Mouse (Mus musculus) large intestine, adult 2 months (tissue): ENCODE measurements around the gene Hif1an. TPM values are rescaled to one million over a fixed set of nuclear protein-coding genes. Genes with fewer than 3 reads are reported as not detected.

Experiments
- DNase-seq: peaks from one replicate; pipeline ENCODE4 v3.0.0-alpha.2; 2012; ENCODE audit warnings: low read depth, low spot score
- WGBS: fragments of 180-500 bp; shearing (Covaris S2); methylation state at CpG from one replicate; pipeline ENCODE4 v1.1.7; 2018; 5-methylcytosine and 5-hydroxymethylcytosine counted together
- polyA plus RNA-seq: library from polyadenylated mRNA; depleted of rRNA; stranded (reverse); fragments of >200 nt; gene quantifications from 2 replicates; pipeline ENCODE4 v1.2.3, GENCODE M21; 2012; rRNA removed

Gene Hif1an
- 14.8 and 16.6 TPM in 2 replicates for polyA plus RNA-seq

DNA sequence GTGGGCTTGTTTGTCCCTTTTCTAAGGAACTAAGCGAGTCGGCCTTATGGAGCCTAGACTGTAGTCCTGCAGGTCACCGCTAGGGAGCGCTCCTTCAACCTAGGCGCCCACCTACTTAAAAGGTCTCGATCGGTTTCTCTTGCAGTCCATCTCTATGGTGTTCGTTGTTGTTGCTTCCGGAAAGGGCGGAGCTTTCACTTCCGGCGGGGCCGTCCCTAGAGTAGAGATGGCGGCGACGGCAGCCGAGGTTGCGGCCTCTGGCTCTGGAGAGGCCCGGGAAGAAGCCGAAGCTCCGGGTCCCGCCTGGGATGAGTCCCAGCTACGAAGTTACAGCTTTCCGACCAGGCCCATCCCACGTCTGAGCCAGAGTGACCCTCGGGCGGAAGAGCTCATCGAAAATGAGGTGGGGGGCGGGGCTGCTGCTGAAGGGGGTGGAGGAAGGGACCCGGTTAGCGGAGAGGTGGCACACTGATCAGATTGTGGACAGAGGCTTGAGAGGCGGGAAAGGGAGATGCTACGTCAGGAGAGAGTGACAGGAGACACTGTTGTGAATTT is at the start of gene Hif1an:
Gene Hif1an, plus strand, starts transcription at position 199 of the 555 bp plus-strand sequence.
- WGBS = under 1% methylated on average over 33 of the region's 33 CpGs
- peak; percentile 97 for DNase-seq

DNA sequence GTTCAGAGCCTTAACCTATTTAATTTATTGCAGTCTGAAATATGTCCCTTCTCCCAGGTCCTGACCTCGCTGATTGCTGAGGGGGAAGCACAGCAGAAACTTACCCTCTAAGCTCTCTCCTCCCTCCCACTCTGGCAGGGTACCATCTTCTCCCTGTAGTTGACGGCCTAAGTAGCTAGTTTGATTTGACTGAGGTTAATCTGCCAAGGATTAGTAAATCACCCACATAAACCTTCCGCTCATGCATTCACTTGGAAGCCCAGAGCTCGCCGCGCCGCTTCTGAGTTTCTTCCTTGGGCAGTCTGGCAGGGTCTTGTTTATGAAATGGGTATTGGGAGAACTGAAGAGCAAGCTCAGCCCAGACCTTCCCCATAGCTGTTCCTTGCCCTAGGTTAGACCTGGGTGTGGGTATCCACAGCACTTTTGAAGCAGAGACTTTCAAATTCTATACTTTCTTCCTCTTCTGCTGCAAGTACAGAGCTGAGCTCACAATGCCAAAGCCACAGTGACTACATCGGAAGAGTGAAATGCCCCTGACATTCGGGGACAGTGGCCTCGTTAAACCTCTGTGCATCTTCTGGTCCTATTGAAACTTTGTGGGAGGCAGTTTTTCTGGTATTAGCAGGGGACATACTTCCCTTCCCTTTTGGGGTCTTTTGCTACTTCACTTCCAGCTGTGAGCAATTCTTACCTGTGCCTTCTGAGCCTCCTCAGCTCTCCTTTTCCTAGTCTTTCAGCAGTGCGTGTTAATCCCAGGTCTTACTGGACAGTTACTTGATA is 49.4 kb upstream of the Hif1an start:
- WGBS = 54% methylated on average over 11 of the region's 11 CpGs

DNA sequence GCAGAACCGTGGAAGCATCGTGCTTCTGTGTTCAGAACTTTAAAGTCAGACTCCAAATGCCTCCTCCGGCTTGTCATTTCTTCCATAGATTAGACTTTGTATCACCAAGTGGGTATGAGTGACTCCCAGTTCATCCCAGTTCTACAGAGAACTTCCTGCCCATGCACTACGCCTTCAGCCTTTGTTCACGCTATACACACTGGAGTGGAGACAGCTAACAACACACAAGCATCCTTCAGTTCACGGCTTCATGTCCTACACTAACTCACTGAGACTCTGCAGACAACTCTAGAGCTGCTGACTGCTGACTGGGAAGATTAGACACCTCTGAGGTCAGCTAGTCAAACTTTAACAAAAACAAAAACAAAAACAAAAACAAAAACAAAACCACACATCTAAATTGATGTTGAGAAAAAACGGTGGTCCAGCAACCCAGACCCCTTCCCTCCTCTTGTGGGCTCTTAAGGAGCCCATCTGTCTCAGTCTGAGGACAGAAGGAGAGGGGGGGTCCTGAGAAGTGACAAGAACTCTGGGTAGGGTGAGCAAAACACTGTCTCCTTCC is 48.6 kb upstream of the Hif1an start:
- WGBS = 49% methylated on average over 7 of the region's 7 CpGs
- DNase-seq = no peak

More for the DNA sequence above, 49.4 kb upstream of the Hif1an start:
- DNase-seq = no peak

DNA sequence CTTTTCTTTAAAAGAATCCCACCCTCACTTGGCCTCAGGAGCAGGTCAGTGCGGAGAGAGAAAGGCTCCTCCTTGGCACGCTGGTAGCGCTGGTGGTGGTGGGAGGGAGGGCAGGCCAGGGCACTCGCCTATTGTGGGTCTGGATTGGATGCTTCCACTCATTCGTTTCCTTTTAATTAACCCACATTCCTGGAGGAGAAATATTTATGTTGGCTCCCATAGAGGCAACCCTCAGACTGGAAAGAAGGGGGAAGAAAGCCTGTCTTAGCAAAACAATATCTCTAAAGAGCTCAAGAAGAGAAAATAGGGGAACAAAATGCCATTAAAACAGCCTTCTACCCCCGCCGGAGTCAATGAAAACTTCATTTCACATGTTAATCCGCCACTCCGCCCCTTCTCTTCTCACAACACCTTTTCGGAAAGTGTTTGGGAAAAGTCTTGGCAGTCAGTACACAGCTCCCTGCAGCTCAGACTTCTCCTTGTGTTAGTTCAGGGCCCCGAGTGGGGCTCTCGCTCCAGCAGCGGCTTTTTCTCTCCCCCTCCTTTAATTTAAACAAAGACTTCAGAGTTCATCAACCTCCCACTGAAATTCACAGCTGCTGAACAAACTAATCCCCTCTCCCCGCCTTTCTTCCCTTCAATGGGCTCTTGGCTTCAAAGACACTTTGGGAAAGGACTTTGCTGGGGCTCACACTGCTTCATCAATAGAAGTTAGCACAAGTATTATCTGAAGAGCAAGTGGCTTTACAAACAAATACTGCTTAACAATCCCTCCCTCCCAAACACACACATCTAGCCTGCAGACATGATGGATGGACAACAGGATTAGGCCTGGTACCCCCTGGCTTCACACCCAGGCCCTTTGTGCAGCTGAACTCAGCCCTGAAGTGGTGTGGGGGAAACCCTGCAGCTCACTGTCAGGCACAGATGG is 47.9 kb upstream of the Hif1an start:
- DNase-seq = no peak
- 52% methylated on average over 14 of the region's 14 CpGs for WGBS

DNA sequence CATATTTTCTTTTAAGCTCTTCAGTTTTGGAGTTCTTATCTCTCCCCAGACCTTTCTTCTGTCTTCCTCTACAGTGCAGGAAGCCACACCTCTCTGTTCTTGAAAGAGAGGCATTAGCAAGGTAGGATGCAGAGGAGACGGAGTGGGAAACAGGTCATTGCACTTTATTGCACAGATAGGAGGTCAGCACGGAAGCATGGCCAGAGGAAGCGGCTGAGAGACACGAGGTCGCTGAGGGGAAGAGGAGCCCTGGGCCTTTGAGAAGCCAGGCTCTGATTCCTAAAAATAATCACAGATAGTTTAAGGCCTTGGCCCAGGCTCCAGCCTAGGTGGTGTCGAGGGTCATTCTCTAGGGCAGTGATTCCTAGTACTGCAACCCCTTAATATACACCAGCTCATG is 46.9 kb upstream of the Hif1an start:
- DNase-seq = no peak
- WGBS = 65% methylated on average over 6 of the region's 6 CpGs

DNA sequence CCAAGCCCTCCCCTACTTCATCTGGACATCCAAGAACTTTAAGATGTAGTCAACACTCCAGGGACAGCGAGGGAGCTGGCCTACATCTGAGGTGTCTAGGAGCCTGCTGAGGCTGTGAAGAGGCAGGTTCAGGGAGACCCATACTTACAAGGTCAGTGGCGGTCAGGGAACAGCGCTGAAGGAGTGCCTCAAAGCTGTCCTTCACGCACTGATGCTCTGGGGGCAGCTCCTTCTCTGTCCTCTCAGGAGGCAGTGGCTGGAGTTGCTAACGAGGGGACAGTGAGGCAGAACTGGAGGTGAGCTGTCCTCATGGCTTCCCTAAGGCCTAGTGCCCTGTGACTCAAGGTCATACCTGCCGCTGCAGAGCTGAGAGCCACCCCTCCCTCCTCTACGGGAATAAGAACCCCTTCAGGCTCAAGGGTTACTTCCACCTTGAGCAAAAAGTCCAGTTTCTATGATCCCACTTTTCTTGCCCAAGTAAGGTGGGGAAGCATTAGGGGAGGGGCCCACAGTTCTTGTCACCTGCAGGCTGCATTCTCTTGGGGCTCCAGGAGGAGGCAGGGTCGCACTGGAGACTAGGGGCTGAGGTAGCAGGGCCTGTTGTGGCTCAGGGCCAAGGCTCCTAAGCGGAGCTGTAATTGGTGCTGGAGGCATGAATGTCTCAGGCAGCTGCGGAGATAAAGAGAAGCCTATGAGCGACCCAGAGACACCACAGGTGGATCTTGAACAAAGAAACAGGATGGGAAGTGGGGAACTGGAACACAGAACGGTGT is 44.5 kb upstream of the Hif1an start:
- WGBS = 71% methylated on average over 12 of the region's 12 CpGs
- no peak for DNase-seq

DNA sequence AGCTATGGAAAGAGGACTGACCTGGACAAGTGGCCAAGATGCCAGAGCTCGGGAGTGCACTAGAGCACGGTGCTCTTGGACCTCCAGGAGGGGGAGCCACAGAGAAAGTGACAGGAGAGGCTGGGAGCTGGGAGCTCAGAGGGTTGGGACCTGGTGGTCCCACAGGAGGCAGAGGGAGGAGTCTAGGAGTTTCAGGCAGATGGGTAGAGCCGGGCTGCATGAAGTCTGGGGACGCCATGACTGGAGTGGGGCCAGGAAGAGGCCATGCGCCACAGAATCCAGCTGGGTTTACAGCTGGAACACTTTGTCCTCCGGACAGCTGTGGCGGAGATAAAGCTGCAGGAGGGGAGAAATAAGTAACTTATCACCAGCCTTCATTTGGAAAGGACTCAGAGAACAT is 43.5 kb upstream of the Hif1an start:
- WGBS = 16% methylated on average over 7 of the region's 7 CpGs
- no peak for DNase-seq

DNA sequence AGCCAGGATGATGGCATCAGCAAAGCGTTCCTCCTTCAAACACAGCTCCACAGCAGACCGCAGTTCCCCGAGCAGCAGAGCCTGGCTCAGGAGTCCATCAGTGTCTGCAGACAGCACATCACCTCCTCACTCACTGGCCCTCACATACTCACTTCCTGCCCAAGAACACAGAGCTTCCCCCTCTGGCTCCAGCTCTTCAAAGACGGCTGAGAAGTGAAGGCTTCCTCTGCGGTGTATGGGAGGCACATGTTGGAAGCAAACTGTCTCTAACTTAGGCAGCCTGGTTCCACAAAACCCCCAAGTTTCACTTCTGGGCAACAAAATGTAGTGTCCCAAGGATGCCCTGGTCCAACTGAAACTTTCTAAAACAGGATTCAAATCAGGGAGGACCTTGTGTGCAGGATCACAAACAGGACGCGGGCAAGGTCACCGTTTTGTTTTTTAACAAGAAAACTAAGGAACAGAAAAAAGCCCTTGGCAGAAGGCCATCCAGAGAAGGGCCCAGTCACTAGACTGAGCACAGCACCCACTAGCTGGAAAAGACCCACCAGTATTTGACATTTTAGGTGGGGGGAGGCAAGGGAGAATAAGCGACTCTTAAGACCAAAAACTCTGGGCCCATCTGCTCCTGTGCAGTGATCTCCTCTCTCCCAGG is 37.0 kb upstream of the Hif1an start:
- 67% methylated on average over 9 of the region's 9 CpGs for WGBS
- DNase-seq = no peak

DNA sequence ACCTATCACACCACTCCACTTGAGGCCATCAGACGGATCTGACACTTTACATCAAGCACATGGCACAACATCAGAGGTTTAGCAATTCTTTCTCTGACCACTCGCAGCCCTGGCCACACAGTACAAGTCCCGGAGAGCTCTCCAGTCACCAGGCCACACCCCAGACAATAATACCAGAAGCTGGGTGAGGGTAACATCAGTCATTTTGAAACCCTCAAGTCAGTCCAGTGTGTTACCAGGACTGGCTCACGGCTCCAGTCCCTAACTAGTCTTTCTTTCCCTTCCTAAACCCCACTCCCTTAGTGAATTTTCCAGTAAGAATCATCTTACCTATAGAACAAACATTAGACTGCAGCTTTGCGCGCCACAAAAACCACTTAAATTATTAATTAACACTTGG is 32.6 kb upstream of the Hif1an start:
- WGBS = 84% methylated on average over 6 of the region's 6 CpGs
- DNase-seq = no peak

DNA sequence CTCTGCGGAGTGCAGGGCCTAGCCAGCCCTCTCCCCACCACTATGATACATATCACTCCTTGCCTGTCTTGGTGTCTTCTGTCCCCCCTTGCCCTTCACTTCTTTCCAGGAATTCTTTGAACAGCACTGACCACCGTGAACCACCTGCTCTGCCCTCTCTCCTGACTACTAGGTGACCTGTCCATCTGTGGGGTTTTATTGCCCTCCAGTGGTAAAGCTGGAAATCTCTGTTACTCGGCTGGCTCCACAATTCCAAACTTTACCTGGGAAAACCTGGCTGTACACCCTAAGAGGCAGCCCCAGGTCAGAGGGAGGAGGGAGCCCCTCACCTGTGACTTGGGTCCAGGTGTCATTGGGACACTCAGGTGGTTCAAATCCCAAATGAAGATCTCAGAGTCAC is 27.3 kb upstream of the Hif1an start:
- no peak for DNase-seq
- 35% methylated on average over 3 of the region's 3 CpGs for WGBS

DNA sequence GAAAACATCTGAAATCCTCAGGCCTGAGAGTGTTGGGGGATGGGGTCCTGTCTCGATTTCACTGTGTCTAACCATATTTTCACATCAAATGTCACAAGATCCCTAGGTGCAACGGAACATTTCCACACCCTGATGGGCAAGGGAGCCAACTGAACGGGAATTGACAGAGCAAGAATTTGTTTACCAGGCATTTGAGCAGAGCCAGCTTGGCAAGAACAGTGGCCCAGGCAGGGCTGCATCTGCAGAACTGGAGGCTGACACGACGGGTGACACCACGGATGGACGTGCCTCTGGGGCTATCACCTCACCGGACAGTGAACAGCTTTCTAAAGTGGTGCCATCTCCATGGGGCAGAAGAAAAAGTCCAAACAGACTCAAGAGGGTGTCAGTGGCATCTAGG is 25.2 kb upstream of the Hif1an start:
- WGBS = 78% methylated on average over 8 of the region's 8 CpGs
- no peak for DNase-seq

DNA sequence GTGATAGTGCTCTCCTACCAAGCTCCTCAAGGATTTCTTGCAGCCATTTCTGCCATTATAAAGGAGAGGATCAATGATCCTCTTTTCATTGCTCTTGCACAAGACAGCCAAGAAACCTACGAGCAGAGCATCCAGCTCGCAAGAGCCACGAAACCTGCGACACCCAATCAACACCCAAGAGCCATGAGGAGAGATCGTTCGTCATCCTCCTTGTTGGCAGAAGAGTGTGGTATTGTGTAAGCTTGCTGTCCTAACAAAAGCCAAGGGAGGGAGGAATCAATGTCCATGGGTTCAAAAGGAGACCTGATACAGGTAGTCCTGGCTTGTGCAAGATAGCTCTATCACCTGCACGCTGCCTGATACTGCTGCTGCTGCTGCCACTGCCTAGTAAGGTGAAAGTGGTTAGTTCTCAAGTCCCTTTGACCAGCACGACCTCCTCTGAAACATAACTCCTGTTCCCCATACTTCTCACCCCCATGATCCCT is 19.9 kb upstream of the Hif1an start:
- DNase-seq = no peak
- WGBS = 86% methylated on average over 8 of the region's 8 CpGs

DNA sequence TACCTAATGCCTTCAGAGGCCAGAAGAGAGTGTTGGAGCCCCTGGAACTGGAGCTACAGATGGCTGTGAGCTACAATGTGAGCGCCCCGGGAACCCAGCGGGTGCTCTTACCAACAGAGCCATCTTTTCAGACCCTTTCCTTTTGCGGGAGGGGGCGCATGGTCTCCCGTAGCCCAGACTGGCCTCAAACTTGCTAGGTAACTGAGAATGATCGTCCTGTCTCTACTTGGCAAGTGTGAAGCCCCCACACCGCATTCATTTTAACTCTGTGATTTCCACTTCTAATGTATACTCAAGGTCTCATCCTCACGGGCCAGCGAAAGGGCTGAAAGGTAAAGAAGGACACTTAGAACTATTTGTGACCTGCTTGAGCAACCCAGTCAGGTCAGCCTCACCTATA is 18.3 kb upstream of the Hif1an start:
- WGBS = 67% methylated on average over 10 of the region's 10 CpGs
- no peak for DNase-seq

DNA sequence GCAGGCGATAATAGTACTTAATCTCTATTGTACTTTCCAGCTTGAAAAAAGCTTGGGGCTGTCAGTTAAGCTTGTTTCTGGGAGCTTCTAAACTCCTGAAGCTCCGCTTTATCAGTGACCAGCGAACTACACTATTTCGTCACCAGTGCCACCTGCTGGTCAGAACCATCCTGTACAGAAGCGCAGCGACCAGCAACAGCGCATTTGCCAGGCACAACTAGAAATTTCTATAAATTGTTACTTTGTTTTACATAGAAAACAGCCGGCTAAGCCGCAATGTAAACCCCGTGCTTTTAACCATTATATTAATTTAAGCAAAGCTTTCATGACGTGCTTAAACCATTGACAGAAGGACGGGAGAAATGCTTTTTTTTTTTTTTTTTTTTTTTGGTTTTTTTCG is 17.9 kb upstream of the Hif1an start:
- DNase-seq = peak; percentile 61
- WGBS = 2% methylated on average over 13 of the region's 13 CpGs

DNA sequence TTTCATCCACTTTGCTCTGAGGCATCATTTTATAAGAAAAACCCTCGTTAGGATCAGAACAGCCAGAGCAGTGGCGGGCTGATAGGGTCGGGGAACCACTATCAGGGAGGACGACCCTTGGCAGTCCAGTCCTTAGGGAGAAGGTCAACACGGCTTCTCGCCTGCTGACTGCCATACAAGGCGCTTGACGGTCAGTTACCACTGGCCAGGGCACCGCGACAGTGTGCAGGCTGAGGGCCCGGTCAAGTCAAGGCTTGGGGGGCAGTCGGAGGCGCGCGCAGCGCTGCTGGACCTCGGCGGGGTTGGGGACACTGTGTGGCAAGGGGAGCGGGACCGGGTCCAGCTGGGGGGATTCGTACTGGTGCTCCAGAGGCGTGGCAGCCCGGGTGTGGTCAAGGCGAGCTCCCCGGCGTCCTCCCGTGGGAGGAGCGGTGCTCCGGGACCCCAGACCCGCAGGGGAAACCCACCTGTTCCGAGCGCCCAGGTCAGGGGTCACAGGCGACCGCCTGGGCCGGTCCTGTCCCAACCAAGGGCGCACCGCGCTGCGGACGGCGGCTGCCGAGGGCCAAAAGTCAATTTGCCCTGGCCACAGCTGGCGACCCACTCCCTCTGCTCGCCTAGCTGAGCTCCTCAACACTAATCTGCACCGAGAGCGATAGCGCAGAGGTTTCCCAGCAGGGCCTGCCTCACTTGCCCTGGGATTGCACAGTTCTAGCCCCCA is 17.2 kb upstream of the Hif1an start, which contains the start of gene Sec31b:
Gene Sec31b, minus strand, starts transcription at position 544 of the 721 bp plus-strand sequence.
- DNase-seq = no peak
- 3% methylated on average over 47 of the region's 47 CpGs for WGBS

DNA sequence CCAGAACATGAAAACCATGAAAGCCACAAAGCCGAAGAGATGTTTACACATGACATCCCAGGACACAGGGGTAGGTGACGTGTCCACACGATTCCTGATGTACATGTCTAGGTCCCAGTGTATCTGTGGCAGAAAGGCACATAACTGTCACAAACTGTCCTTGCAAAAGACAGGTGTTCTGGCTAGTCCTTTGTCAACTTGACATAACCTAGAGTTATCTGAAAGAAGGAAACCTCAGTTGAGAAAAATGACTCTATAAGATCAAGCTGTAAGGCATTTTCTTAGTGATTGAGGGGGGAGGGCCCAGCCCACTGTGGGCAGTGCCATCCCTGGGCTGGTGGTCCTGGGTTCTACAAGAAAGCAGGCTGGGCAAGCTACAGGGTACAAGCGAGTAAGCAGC is 9.9 kb upstream of the Hif1an start, which contains the start of gene Gm20538:
Gene Gm20538, minus strand, starts transcription at position 101 of the 400 bp plus-strand sequence.
- 92% methylated on average over 4 of the region's 4 CpGs for WGBS

DNA sequence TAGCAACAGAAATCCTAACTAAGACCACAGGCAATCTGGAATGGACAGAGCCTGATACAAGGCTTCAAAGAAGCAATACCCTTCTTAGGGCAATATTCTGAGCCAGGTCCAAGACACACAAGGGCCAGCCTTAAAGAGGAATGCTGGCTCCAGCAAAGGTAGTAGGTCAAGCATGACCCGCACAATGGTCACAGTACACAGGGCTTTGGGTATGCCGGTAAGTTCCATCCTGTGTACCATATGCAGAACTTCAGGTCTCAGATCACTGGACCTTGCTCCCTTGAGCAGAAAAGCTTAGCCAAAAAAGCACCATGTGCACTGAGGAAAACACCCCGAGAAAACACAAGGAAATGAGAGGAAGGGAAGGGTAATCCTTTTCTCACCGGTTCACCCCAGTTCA is 9.4 kb upstream of the Hif1an start:
- DNase-seq = no peak
- WGBS = 91% methylated on average over 4 of the region's 4 CpGs

More for the DNA sequence above, 9.9 kb upstream of the Hif1an start, which contains the start of gene Gm20538:
- DNase-seq = no peak

DNA sequence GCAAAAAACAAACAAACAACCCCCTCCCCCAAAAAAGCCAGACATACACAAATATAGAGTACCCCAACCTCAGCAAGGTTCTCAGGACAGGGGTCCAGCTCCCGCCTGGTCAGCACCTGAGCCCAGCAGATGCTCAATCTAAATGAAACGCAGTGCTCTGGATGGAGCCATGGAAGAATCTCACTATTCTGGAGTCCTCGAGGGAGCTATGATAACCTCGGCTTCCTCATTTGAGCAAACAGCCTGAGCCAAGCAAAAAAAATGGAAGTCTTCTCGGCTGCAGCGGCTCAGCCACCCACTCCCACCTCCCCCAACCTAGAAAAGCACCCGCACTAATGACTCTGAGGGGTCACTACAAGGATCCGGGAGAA is 8.2 kb upstream of the Hif1an start:
- WGBS = 2% methylated on average over 8 of the region's 8 CpGs
- no peak for DNase-seq
